In genomic region chr3:85991802-85992156, GRCm38 (mm10) we compare ENCODE assay signal across 14 mouse cellular contexts. TPM values are rescaled to one million over a fixed set of nuclear protein-coding genes. Genes with fewer than 3 reads are reported as not detected.
A peak's percentile ranks its signal among the peaks of the same experiment; 100 is the strongest.
DNase-seq lines count a peak whose midpoint lies in the region; ATAC-seq lines count a peak whose summit lies in the region.
"Had no signal": no experiment of that assay in that cellular context is flagged by ENCODE, and none has a peak within 500 bp of the region (broad histone marks: within the 10 kb centered on the region; RNA-seq: fewer than 3 reads in every experiment).

No protein-coding gene starts in this region.

- intact Hi-C loops in heart, postnatal 25 days (cut with DNase I) = no loop called here

- peaks cover 10% of the 10 kb centered on the region for H3K36me3 ChIP-seq in heart, embryonic 10.5 days
- peaks cover 5% of the 10 kb centered on the region; the same call in 1 of the 2 replicates for H3K36me3 ChIP-seq in intestine, embryonic 16.5 days (ENCODE audit: control insufficient read depth, insufficient read depth, low read length)
- peaks cover 11% of the 10 kb centered on the region for H3K36me3 ChIP-seq in limb, embryonic 10.5 days
- H3K36me3 ChIP-seq: limb, embryonic 15.5 days had no signal

- ATAC-seq in intestine, embryonic 16.5 days = peak; percentile 93
- ATAC-seq: hindbrain, postnatal 0 days had no signal

- H3K4me1 ChIP-seq in heart, embryonic 10.5 days = peaks cover 32% of the 10 kb centered on the region; the same call in 1 of the 2 replicates
- peaks cover 16% of the 10 kb centered on the region for H3K4me1 ChIP-seq in intestine, embryonic 16.5 days (ENCODE audit: control insufficient read depth, insufficient read depth, low read length)
- peaks cover 10% of the 10 kb centered on the region; the same call in 1 of the 2 replicates for H3K4me1 ChIP-seq in limb, embryonic 10.5 days
- H3K4me1 ChIP-seq: limb, embryonic 15.5 days had no signal

- peak; percentile 88 for DNase-seq in heart, embryonic 10.5 days (ENCODE audit: low spot score)
- DNase-seq in heart, postnatal 25 days (ENCODE audit: low spot score) = no peak
- DNase-seq in NIH3T3 (ENCODE audit: low read depth) = peak; percentile 37
- peak; percentile 15 for DNase-seq in skeletal muscle tissue, adult 2 months (ENCODE audit: low read depth, low spot score)
- no peak for DNase-seq in limb, embryonic 10.5 days (ENCODE audit: low spot score)
- DNase-seq in retina, postnatal 1 day = no peak
- DNase-seq in spleen, postnatal 10 days (ENCODE audit: low spot score in 2 of 2) = no peak

- 49% methylated on average over 5 of the region's 5 CpGs for WGBS in heart, embryonic 10.5 days
- WGBS in intestine, embryonic 16.5 days = 48% methylated on average over 5 of the region's 5 CpGs
- 73% methylated on average over 5 of the region's 5 CpGs for WGBS in limb, embryonic 10.5 days

- H3K9ac ChIP-seq in intestine, embryonic 16.5 days (ENCODE audit: low read depth, low read length) = no peak overlapping the region
- H3K9ac ChIP-seq: limb, embryonic 15.5 days had no signal

- no peak overlapping the region for H3K4me2 ChIP-seq in intestine, embryonic 16.5 days (ENCODE audit: low read depth, low read length)
- H3K4me2 ChIP-seq: limb, embryonic 15.5 days; midbrain, embryonic 11.5 days had no signal

- H3K4me3 ChIP-seq in heart, embryonic 10.5 days = no peak overlapping the region
- H3K4me3 ChIP-seq in intestine, embryonic 16.5 days (ENCODE audit: low read length) = no peak overlapping the region
- no peak overlapping the region for H3K4me3 ChIP-seq in limb, embryonic 10.5 days
- H3K4me3 ChIP-seq: limb, embryonic 15.5 days had no signal

- H3K27ac ChIP-seq in heart, embryonic 10.5 days = peak overlapping the region; percentile 59; the same call in 1 of the 2 replicates
- H3K27ac ChIP-seq in intestine, embryonic 16.5 days (ENCODE audit: low read length) = 0 out of 2 replicates have a peak overlapping the region, but pooled peaks have one; percentile 52
- no peak overlapping the region for H3K27ac ChIP-seq in limb, embryonic 10.5 days
- H3K27ac ChIP-seq: hindbrain, postnatal 0 days; limb, embryonic 15.5 days had no signal

- H3K9me3 ChIP-seq in heart, embryonic 10.5 days = no peaks in the 10 kb centered on the region
- no peaks in the 10 kb centered on the region for H3K9me3 ChIP-seq in intestine, embryonic 16.5 days (ENCODE audit: control insufficient read depth, low read length)
- no peaks in the 10 kb centered on the region for H3K9me3 ChIP-seq in limb, embryonic 10.5 days (replicated peaks)
- H3K9me3 ChIP-seq: limb, embryonic 15.5 days had no signal

- no peaks in the 10 kb centered on the region for H3K27me3 ChIP-seq in heart, embryonic 10.5 days (ENCODE audit: insufficient read depth, poor library complexity, severe bottlenecking)
- no peaks in the 10 kb centered on the region for H3K27me3 ChIP-seq in intestine, embryonic 16.5 days (replicated peaks; ENCODE audit: control insufficient read depth, insufficient read depth, low read length)
- no peaks in the 10 kb centered on the region for H3K27me3 ChIP-seq in limb, embryonic 10.5 days (ENCODE audit: low read depth, poor library complexity, severe bottlenecking)
- H3K27me3 ChIP-seq: limb, embryonic 15.5 days had no signal

RNA-seq across cellular contexts. Expression of gene Prss48, which starts 10.5 kb away (rescaled TPM):
- not detected in 2 replicates for polyA plus RNA-seq in heart, embryonic 10.5 days (2016; fragmentation: Nextera tagmentation; extraction: Ambion mirVana)
- not detected for total RNA-seq in heart, postnatal 25 days (2021)
- not detected in 2 replicates for polyA plus RNA-seq in intestine, embryonic 16.5 days (2015; fragmentation: Nextera tagmentation; extraction: Ambion mirVana)
- 0.31 TPM in 1 of 2 replicates, not detected in the other for polyA plus RNA-seq in limb, embryonic 10.5 days (2016; fragmentation: Nextera tagmentation; extraction: Ambion mirVana)
- total RNA-seq: hindbrain, postnatal 0 days; layer of hippocampus, postnatal 25 days had no signal
- polyA plus RNA-seq: heart, postnatal 0 days; hindbrain, postnatal 0 days; limb, embryonic 15.5 days; midbrain, embryonic 11.5 days; stomach, embryonic 16.5 days had no signal

RNA-seq across cellular contexts. Expression of gene Sh3d19, which starts 20.9 kb away (rescaled TPM):
- 10.4 and 17.7 TPM in 2 replicates for polyA plus RNA-seq in heart, embryonic 10.5 days (2016; fragmentation: Nextera tagmentation; extraction: Ambion mirVana)
- 10 to 100 TPM; 25.4 to 29.6 TPM for total RNA-seq in heart, postnatal 25 days (2021)
- polyA plus RNA-seq in intestine, embryonic 16.5 days (2015; fragmentation: Nextera tagmentation; extraction: Ambion mirVana) = 27.5 and 35.6 TPM in 2 replicates
- 15.0 and 20.3 TPM in 2 replicates for polyA plus RNA-seq in limb, embryonic 10.5 days (2016; fragmentation: Nextera tagmentation; extraction: Ambion mirVana)

Comparison
In these comparisons a context has a peak if more than half of its experiments do, and no peak if none do; other contexts are left out.
1. DNase-seq: peak in heart, embryonic 10.5 days (single experiment), NIH3T3 (single experiment) and skeletal muscle tissue, adult 2 months (single experiment); none in heart, postnatal 25 days (single experiment), limb, embryonic 10.5 days (single experiment), retina, postnatal 1 day (single experiment) and spleen, postnatal 10 days (0 of 2).